In genomic region chr15:6610703-6611102, GRCm38 (mm10) we compare ENCODE assay signal across 14 mouse cellular contexts.
"Had no signal": no experiment of that assay in that cellular context is flagged by ENCODE, and none has a peak within 500 bp of the region (broad histone marks: within the 10 kb centered on the region; RNA-seq: fewer than 3 reads in every experiment).

No protein-coding gene starts in this region.

- ATAC-seq: lung, postnatal 0 days; midbrain, embryonic 13.5 days; midbrain, embryonic 15.5 days had no signal

- DNase-seq: lung, adult 2 months; lung, postnatal 14 days; lung, postnatal 36 days; retina, postnatal 1 day; right cerebral cortex, adult 18-20 months; right cerebral cortex, postnatal 25 days; right cerebral cortex, postnatal 4 days; spleen, adult 18-20 months; thymus, adult 18-20 months; thymus, postnatal 14 days; thymus, postnatal 36 days had no signal
